Mouse (Mus musculus) testis, adult 2 months (tissue): ENCODE measurements at regions not wholly inside any gene's neighbourhood (a gene's known extent, or its start where the extent isn't known, plus 50 kb on each side); places are given as distances from the start of the nearest gene placed in this dataset.

Source experiments
- H3K27ac ChIP-seq: fragments of 200-500 bp; 2 replicates; pipeline ENCODE4 v1.5.1; 2012; ENCODE audit warnings: low read depth, low read length; ENCODE audit not compliant: control insufficient read depth, insufficient read depth
- H3K27me3 ChIP-seq: fragments of 200-500 bp; 2 replicates; pipeline ENCODE4 v1.6.1; 2012; ENCODE audit warnings: mild to moderate bottlenecking, low read length, moderate library complexity; ENCODE audit not compliant: control insufficient read depth, insufficient read depth
- H3K36me3 ChIP-seq: fragments of 200-500 bp; 2 replicates; pipeline ENCODE4 v1.6.1; 2012; ENCODE audit warnings: mild to moderate bottlenecking, low read length; ENCODE audit not compliant: control insufficient read depth, insufficient read depth
- H3K4me1 ChIP-seq: fragments of 200-500 bp; 2 replicates; pipeline ENCODE4 v1.6.1; 2012; ENCODE audit warnings: low read length; ENCODE audit not compliant: control insufficient read depth, insufficient read depth
- H3K4me3 ChIP-seq: fragments of 200-500 bp; 2 replicates; pipeline ENCODE4 v1.5.1; 2012; ENCODE audit warnings: low read depth, mild to moderate bottlenecking, low read length, moderate library complexity, mixed read lengths; ENCODE audit not compliant: control insufficient read depth
- CTCF ChIP-seq: fragments of 200-500 bp; IDR thresholded peaks from 2 replicates; pipeline ENCODE4 v1.5.1; 2012; ENCODE audit warnings: low read depth, mild to moderate bottlenecking, inconsistent platforms, low read length, moderate library complexity; ENCODE audit not compliant: control insufficient read depth, insufficient read depth, insufficient replicate concordance
- POLR2A ChIP-seq: fragments of 200-500 bp; IDR thresholded peaks from 2 replicates; pipeline ENCODE4 v1.6.1; 2012; ENCODE audit warnings: low read depth, mild to moderate bottlenecking, inconsistent platforms, low read length, moderate library complexity; ENCODE audit not compliant: control insufficient read depth

DNA sequence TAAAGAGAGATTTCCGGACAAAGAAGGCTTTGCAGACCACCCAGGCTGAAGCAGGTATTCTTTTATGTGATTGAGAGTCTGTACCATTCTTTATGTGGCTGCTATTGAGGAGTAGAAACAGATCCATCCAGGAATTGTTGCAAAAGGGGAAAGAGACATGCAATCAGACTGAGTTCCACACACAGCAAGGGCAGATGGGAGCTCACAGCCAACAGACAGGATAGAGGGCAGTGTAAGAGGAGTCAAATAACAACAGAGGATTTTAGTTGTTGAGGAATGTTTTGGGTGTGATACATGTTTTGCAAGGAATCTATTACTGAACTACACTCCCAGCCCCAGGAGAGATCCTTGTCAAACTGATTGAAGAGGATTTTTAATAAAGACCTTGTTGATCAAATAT lies 184.2 kb upstream of the Ttc29 start:
- Histone ChIP-seq H3K4me1 (no peaks in the 10 kb centered on the region), H3K4me3 (no peak overlapping the region), H3K27ac (no peak overlapping the region), H3K27me3 (no peaks in the 10 kb centered on the region), H3K36me3 (no peaks in the 10 kb centered on the region)
- TF ChIP-seq CTCF (no peak), POLR2A (no peak)

DNA sequence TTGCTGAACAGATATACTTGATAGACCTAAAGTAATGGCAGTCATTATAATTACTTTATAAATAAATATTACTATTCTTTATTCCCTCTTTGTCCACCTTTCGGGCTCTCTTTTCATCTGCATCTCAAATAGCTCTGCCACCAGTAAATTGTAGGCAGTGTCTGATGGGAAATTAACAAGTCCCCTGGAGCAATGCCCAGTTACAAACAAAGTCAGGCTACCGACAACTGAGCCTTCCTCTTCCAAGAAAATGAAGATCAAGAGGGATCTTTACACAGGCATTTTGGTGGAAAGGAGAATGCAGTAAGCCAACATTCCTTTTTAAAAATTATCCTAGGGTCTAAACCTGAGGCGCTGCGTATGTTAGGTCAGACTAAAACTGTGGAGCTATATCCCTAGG lies 181.3 kb upstream of the Ttc29 start:
- TF ChIP-seq CTCF (no peak), POLR2A (no peak)
- H3K36me3 ChIP-seq = no peaks in the 10 kb centered on the region
- no peak overlapping the region for H3K27ac ChIP-seq
- H3K27me3 ChIP-seq = no peaks in the 10 kb centered on the region
- no peak overlapping the region for H3K4me3 ChIP-seq
- no peaks in the 10 kb centered on the region for H3K4me1 ChIP-seq

DNA sequence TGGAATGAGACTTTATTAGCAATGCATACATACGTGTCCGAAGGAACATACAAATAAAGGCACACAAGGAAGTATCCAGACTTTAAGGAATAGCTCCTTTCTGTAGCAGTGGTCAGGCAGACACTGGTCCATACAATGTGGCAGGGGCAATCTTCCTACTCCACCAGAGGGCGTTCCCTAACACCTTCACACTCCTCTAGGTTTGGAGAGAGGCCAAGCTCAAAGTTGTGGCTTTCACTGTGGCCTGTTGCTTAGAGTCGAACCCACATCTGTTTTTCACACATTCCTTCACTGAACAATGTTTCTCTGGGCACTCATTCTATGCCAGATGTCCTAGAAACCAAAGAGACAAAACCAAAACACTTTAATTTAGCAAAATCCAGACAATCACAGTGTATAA lies 178.4 kb upstream of the Ttc29 start:
- Histone ChIP-seq H3K27ac (no peak overlapping the region), H3K36me3 (no peaks in the 10 kb centered on the region), H3K4me1 (no peaks in the 10 kb centered on the region), H3K27me3 (no peaks in the 10 kb centered on the region), H3K4me3 (no peak overlapping the region)
- TF ChIP-seq POLR2A (no peak), CTCF (no peak)

DNA sequence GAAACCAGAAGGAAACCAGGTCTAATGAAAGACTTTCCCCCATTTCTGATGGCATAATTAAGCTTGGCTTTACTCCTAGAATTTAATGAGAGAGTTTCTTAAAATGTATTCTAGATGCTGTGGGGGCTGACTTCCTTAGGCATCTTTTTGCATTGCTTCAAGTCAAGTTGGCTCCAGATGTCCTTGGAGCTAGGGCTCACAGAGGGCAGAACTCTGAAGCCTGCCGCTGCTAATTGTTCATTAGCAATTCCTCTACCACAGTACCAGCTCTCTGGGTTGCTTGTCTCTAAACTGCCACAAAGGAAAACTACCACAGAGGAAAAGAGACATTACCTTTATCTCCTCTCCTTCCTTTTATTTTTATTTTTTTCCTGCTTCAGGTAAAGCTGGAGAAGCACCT lies 175.9 kb upstream of the Ttc29 start:
- TF ChIP-seq POLR2A (no peak), CTCF (no peak)
- no peak overlapping the region for H3K4me3 ChIP-seq
- H3K27me3 ChIP-seq = no peaks in the 10 kb centered on the region
- no peaks in the 10 kb centered on the region for H3K4me1 ChIP-seq
- H3K27ac ChIP-seq = no peak overlapping the region
- H3K36me3 ChIP-seq = no peaks in the 10 kb centered on the region

DNA sequence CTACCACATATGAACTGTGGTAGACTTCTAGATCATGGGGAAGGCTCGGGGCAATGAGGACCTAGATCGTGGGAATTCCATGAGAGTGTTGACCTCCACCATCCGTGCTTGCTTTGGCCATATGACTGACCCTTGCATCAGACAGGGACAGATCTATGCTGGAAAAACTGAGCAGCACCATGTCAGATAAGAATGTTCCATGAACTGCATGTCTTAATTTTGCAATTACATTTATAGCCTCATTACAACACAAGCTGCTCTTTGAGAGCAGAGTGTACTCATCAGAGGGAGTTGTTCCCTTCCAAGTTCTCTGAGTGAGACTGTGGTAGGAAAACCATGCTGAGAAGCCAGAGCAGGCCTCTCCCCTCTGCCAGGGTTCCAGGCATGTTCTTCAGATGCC lies 166.4 kb upstream of the Ttc29 start:
- no peaks in the 10 kb centered on the region for H3K27me3 ChIP-seq
- no peak overlapping the region for H3K4me3 ChIP-seq
- H3K27ac ChIP-seq = peak overlapping the region; percentile 45
- H3K4me1 ChIP-seq = peaks cover 3% of the 10 kb centered on the region
- TF ChIP-seq CTCF = no peak
- TF ChIP-seq POLR2A = no peak
- H3K36me3 ChIP-seq = no peaks in the 10 kb centered on the region

DNA sequence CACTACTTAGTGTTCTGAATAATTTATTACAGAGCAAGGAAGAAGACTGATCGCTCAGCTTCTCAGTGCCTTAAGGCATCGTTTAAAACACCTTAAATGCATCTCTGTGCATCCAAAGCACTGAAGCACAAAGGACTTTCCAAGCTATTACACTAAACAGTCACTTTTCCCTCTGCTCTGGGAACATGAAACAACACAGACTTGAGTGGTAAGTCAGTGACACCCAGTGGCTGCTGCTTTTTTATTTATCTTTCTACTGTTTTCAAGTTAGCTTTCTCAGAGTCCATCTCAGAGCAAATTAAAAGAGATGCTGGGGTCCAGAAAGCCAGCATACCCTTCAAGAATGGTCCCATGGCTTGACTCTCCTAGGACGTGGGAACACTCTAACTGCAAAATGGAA lies 162.3 kb upstream of the Ttc29 start:
- Histone ChIP-seq H3K4me1 (peaks cover 3% of the 10 kb centered on the region), H3K4me3 (no peak overlapping the region), H3K36me3 (no peaks in the 10 kb centered on the region), H3K27me3 (no peaks in the 10 kb centered on the region), H3K27ac (no peak overlapping the region)
- TF ChIP-seq POLR2A (no peak), CTCF (no peak)

DNA sequence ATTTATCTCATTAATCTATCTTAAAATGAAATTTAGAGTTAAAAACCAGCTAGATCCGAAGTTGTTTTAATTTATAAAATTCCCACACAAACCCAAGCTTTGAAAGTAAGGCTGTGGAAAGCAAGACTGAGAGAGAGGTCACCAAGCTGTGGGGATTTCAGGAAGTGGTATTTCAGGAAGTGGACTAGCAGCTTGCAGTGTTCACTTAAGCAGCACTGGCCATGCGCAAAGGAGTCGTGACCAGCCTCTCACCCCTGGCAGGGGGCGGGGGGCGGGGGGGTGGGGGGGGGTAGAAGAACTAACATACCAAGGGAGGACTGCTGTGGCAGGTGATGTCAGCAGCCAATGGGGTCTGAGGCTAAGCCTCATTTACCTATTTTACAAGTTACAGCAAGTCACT lies 158.7 kb upstream of the Ttc29 start:
- no peak overlapping the region for H3K4me3 ChIP-seq
- no peaks in the 10 kb centered on the region for H3K27me3 ChIP-seq
- H3K36me3 ChIP-seq = no peaks in the 10 kb centered on the region
- TF ChIP-seq CTCF (no peak), POLR2A (no peak)
- peaks cover 3% of the 10 kb centered on the region for H3K4me1 ChIP-seq
- no peak overlapping the region for H3K27ac ChIP-seq

DNA sequence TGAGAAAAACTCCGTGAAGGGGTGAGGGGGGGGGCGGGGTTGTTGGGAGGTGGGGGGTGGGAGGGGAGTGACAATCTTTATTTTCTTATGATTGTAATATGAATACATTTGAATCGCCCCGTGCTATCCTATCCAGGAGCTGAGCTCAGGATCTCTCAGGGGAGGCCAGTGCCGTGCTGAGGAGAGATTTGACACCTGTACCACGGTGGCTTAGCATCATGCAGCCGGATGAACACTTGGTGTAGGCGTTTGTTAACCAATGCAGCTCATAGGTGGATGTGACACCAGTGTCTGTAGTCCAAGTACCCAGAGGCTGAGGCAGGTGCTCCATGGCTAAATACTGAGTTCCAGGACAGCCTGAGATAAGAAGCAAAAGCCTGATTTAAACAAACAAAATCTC lies 158.2 kb upstream of the Ttc29 start:
- Histone ChIP-seq H3K4me3 (no peak overlapping the region), H3K4me1 (peaks cover 3% of the 10 kb centered on the region), H3K27ac (no peak overlapping the region), H3K36me3 (no peaks in the 10 kb centered on the region), H3K27me3 (no peaks in the 10 kb centered on the region)
- TF ChIP-seq CTCF = no peak
- no peak for TF ChIP-seq POLR2A
